Mouse (Mus musculus) small intestine, adult 2 months (tissue): ENCODE measurements around the gene Cemip2. TPM values are rescaled to one million over a fixed set of nuclear protein-coding genes. Genes with fewer than 3 reads are reported as not detected.

ENCODE experiments used
- H3K27ac ChIP-seq: fragments of 200-500 bp; 2 replicates; pipeline ENCODE4 v1.5.1; 2012; ENCODE audit warnings: low read depth, low read length, control low read depth, inconsistent platforms; ENCODE audit not compliant: insufficient read depth
- H3K27me3 ChIP-seq: fragments of 200-500 bp; 2 replicates; pipeline ENCODE4 v1.6.1; 2012; ENCODE audit warnings: mild to moderate bottlenecking, moderate library complexity, low read length, inconsistent platforms; ENCODE audit not compliant: control insufficient read depth, insufficient read depth
- H3K36me3 ChIP-seq: fragments of 200-500 bp; 2 replicates; pipeline ENCODE4 v1.6.1; 2012; ENCODE audit warnings: mild to moderate bottlenecking, low read length, control low read depth, inconsistent platforms; ENCODE audit not compliant: control insufficient read depth, insufficient read depth
- H3K4me1 ChIP-seq: fragments of 200-500 bp; 2 replicates; pipeline ENCODE4 v1.6.1; 2012; ENCODE audit warnings: low read length, inconsistent platforms, mixed read lengths; ENCODE audit not compliant: control insufficient read depth, insufficient read depth, insufficient read length
- H3K4me3 ChIP-seq: fragments of 200-500 bp; 2 replicates; pipeline ENCODE4 v1.5.1; 2012; ENCODE audit warnings: low read depth, mild to moderate bottlenecking, control low read depth, inconsistent platforms, low read length, moderate library complexity
- CTCF ChIP-seq: fragments of 200-500 bp; IDR thresholded peaks from 2 replicates; pipeline ENCODE4 v1.5.1; 2012; ENCODE audit warnings: low read depth, mild to moderate bottlenecking, control low read depth, inconsistent platforms, low read length, moderate library complexity, mixed read lengths; ENCODE audit not compliant: insufficient replicate concordance, insufficient read length; ENCODE audit errors: extremely low read depth
- POLR2A ChIP-seq: fragments of 200-500 bp; IDR thresholded peaks from 2 replicates; pipeline ENCODE4 v1.6.1; 2012; ENCODE audit warnings: low read depth, mild to moderate bottlenecking, control low read depth, inconsistent platforms, low read length, moderate library complexity
- WGBS: fragments of 180-500 bp; shearing (Covaris S2); methylation state at CpG from one replicate; pipeline ENCODE4 v1.1.7; 2018; 5-methylcytosine and 5-hydroxymethylcytosine counted together
- polyA plus RNA-seq: library from polyadenylated mRNA; depleted of rRNA; stranded (reverse); fragments of >200 nt; gene quantifications from 2 replicates; pipeline ENCODE4 v1.2.3, GENCODE M21; 2012

Gene Cemip2
- polyA plus RNA-seq, 1 experiment = 3.8 TPM

- 58% methylated on average over 8 of the region's 8 CpGs for WGBS
- Histone ChIP-seq H3K4me3 (peak overlapping the region; percentile 45), H3K27ac (peak overlapping the region; percentile 83)
These were observed 6.4 kb downstream of the Cemip2 start for GRCm38 (mm10) chr19:21784331-21785131.

GRCm38 (mm10) chr19:21785132-21785528 lies 7.0 kb downstream of the Cemip2 start:
- peaks cover 11% of the 10 kb centered on the region; the same call in 1 of the 2 replicates for H3K4me1 ChIP-seq
- H3K27ac ChIP-seq = peak overlapping the region; percentile 83
- no peak for TF ChIP-seq POLR2A
- TF ChIP-seq CTCF = no peak
- no peaks in the 10 kb centered on the region for H3K27me3 ChIP-seq
- no peak overlapping the region for H3K4me3 ChIP-seq
- WGBS = 46% methylated on average over 3 of the region's 3 CpGs
- H3K36me3 ChIP-seq = no peaks in the 10 kb centered on the region

More at GRCm38 (mm10) chr19:21784331-21785131, 6.4 kb downstream of the Cemip2 start:
- H3K36me3 ChIP-seq = no peaks in the 10 kb centered on the region
- peaks cover 14% of the 10 kb centered on the region; the same call in 1 of the 2 replicates for H3K4me1 ChIP-seq
- H3K27me3 ChIP-seq = no peaks in the 10 kb centered on the region
- TF ChIP-seq CTCF (no peak), POLR2A (no peak)

- no peak overlapping the region for H3K4me3 ChIP-seq
These were observed 8.9 kb downstream of the Cemip2 start for GRCm38 (mm10) chr19:21787004-21787480.

GRCm38 (mm10) chr19:21788999-21789398 lies 10.9 kb downstream of the Cemip2 start:
- no peaks in the 10 kb centered on the region for H3K27me3 ChIP-seq
- no peak overlapping the region for H3K4me3 ChIP-seq
- TF ChIP-seq CTCF = no peak
- TF ChIP-seq POLR2A = no peak
- peaks cover 12% of the 10 kb centered on the region for H3K36me3 ChIP-seq
- no peak overlapping the region for H3K27ac ChIP-seq
- H3K4me1 ChIP-seq = peaks cover 5% of the 10 kb centered on the region; the same call in 1 of the 2 replicates
- 84% methylated on average over 8 of the region's 8 CpGs for WGBS

More at GRCm38 (mm10) chr19:21787004-21787480, 8.9 kb downstream of the Cemip2 start:
- WGBS = 88% methylated on average over 6 of the region's 6 CpGs
- TF ChIP-seq CTCF = no peak
- TF ChIP-seq POLR2A = no peak
- Histone ChIP-seq H3K4me1 (peaks cover 10% of the 10 kb centered on the region; the same call in 1 of the 2 replicates), H3K36me3 (no peaks in the 10 kb centered on the region), H3K27me3 (no peaks in the 10 kb centered on the region), H3K27ac (no peak overlapping the region)

- Histone ChIP-seq H3K36me3 (peaks cover 17% of the 10 kb centered on the region), H3K4me1 (peaks cover 4% of the 10 kb centered on the region; the same call in 1 of the 2 replicates), H3K27me3 (no peaks in the 10 kb centered on the region), H3K4me3 (no peak overlapping the region), H3K27ac (no peak overlapping the region)
- WGBS = 85% methylated on average over 6 of the region's 6 CpGs
- TF ChIP-seq CTCF (no peak), POLR2A (no peak)
These were observed 11.5 kb downstream of the Cemip2 start for GRCm38 (mm10) chr19:21789676-21790075.

GRCm38 (mm10) chr19:21791386-21791785 lies 13.2 kb downstream of the Cemip2 start:
- Histone ChIP-seq H3K27me3 (no peaks in the 10 kb centered on the region), H3K4me1 (no peaks in the 10 kb centered on the region), H3K36me3 (peaks cover 22% of the 10 kb centered on the region), H3K4me3 (no peak overlapping the region), H3K27ac (no peak overlapping the region)
- TF ChIP-seq POLR2A (no peak), CTCF (no peak)
- WGBS = 88% methylated on average over 3 of the region's 3 CpGs

GRCm38 (mm10) chr19:21791826-21792225 lies 13.7 kb downstream of the Cemip2 start:
- WGBS = 98% methylated on average over 4 of the region's 4 CpGs
- H3K4me1 ChIP-seq = no peaks in the 10 kb centered on the region

More at GRCm38 (mm10) chr19:21791826-21792225, 13.7 kb downstream of the Cemip2 start:
- TF ChIP-seq POLR2A (no peak), CTCF (no peak)
- Histone ChIP-seq H3K4me3 (no peak overlapping the region), H3K27me3 (no peaks in the 10 kb centered on the region), H3K36me3 (peaks cover 23% of the 10 kb centered on the region), H3K27ac (no peak overlapping the region)
